Mouse (Mus musculus) heart, adult 18-20 months (tissue): Measurements from ENCODE around the gene Bola2. TPM values are rescaled to one million over a fixed set of nuclear protein-coding genes. Genes with fewer than 3 reads are reported as not detected.
"Not testable (repeated sequence)": the region's sequence is repeated elsewhere in the genome, so short reads cannot be mapped to it uniquely, and the experiment has no call there.

ENCODE experiments used
- DNase-seq, 2 experiments: peaks; one replicate each; pipeline ENCODE4 v3.0.0; 2021 to 2022; ENCODE audit warnings: mixed read lengths in 1 of 2
- long read RNA-seq, 2 experiments: library from polyadenylated mRNA; stranded (forward); transcript quantifications; one replicate each; pipeline ENCODE4 v2.0.0; 2021
- total RNA-seq, 2 experiments: library from RNA; stranded (reverse); gene quantifications; 2 replicates each; pipeline ENCODE4 v1.2.3; 2021

The Bola2 gene
- 10 to 100 TPM; 60.1 to 60.4 TPM for total RNA-seq
- long read RNA-seq, experiment 1, transcript Bola2-203 (3 exons, 1,266 nt), result major isoform, 42 of 44 reads
- long read RNA-seq, experiment 1, partial matches to known transcripts, result 0 of 44 reads
- long read RNA-seq, experiment 1, other reads (novel, unspliced or antisense), result 1 of 44 reads
- long read RNA-seq, experiment 2, transcript Bola2-203 (3 exons, 1,266 nt), result major isoform, 61 of 64 reads
- long read RNA-seq, experiment 2, partial matches to known transcripts, result 0 of 64 reads
- long read RNA-seq, experiment 2, other reads (novel, unspliced or antisense), result 0 of 64 reads

DNA sequence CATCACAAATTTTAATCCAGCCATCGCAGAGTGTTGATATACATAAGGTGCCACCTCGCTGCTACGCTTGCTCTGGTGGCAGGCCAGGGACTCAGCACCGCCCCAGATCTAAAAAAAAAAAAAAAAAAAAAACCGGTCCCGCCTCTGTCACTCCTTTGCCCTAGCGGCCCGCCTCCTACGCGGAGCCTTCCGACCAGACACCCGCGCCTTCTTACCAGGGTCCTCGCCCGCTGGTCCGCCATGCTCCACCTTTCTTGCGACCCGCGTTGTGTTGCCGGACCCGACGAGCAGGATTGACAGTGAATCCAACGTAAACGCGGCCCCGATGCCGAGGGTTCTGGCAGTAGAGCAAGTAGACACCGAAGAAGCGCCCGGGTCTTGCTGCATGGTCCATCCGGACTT is at the start of gene Bola2:
Gene Bola2 (plus strand): TSS at position 192 of the 402 bp plus-strand sequence.
- peak; percentile 84 to 86 for DNase-seq

DNA sequence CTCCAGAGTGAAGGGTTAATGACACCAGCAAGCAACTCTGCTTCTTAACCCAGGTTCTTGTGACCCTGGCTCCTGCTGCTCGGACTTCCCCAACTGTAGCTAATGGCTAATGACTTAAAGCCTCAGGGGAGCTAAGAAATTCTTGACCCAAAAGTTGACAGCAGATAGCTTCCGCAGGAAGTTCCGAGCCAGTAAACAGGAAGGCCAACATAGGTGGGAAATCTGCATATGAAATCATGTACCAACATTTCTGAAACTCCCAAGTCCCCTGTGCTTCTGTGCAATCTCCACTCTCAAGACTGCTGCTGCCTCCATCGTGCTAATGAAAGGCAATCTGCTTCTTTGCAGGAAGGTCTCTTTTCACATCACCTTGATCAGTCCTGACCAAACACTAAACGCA is 49.5 kb upstream of the Bola2 start:
- DNase-seq, result peak; percentile 20 to 65

DNA sequence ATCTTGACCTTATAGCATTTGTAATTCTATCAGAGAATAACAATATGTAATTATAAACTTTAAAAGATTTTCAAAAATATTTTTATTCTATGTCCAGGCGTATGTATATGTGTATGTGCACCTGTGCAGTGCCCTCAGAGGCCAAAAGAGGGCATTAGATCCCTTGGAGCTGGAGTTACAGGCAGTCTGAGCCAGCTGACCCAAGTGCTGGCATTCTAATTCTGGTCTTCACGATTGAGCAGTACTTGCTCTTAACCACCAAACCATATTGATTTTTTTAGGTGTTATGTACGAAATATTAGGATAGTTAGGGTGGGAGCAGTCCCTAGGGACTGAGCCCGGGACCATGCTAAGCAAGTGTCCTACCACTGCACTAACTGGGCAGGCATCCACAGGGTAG is 46.7 kb upstream of the Bola2 start:
- DNase-seq, result no peak

DNA sequence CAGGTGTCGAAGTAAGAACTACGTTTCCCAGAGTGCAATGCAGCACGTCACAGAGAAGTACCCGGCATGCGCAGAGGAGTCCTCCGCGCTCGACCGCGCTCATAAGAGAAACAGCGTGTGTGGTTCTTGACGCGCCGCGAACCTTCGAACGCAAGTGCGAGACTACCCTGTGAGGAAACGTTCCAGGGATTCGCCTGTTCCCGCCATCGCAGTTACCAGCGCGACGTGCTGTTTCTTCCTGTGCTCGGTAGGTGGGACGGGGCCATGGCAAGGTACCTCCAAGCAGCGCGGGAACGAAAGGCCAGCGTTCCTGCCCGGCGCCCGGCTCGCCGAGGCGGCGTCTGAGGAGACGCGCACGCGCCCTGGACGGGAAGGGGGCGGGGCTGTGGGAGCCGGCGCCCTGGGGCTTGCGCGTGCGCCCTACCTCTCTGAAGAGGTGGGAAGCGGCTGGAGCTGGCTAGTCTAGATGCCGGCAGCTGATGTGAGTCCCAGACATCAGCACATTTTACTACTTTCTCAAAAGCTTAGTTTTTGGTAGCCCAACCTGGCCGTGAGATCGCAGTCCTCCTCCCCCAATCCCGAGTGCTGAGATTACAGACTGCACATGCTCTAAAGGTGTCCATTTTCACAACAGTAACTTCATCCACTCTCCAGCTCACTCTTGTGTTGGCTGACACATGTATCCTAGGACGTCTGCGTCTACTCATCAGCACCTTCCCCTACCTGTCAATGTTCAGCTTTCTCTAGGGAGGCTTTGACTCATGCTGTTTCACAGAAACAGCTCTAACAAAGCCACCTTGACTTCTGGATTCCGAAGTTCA is 45.8 kb upstream of the Bola2 start, which contains the start of gene Sgf29:
Gene Sgf29 (plus strand): TSS at position 79 of the 821 bp plus-strand sequence.
- peak; percentile 96 for DNase-seq

DNA sequence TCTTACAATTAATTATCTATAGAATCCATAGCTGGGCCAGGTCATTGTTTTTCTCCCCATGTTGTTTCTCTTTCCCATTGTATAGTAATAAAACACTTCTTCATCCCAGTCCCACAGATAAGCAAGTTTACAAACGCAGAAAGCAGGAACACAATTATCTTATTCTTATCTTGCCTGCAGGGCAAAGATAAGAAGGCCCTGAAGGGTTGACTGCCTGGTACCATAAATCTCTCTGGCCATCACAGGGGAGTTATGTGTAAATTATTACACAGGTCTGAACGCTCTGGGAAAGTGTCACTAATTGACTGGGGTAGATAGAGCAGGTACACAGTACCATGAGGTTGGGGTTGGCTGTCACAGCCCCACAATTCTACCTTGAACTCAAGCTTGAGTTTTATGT is 44.3 kb upstream of the Bola2 start:
- DNase-seq, result no peak

DNA sequence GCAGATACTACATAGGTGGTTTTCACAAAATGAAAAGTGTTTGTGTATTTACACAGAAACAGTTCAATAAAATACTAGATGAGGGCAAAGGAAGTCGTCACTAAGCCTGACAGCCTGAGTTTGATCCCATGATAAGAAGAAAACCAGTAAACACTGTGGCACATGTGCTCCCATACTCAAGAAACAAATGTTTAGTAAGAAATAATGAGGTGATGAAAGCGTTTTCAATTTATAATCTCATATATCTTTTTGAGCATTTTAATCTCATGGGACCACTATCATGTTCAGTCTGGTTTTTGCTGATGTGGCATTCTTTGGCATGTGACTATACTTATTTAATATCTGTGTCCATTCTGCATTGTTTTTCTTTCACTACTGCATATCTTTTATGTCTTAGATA is 41.2 kb upstream of the Bola2 start:
- DNase-seq, result no peak

DNA sequence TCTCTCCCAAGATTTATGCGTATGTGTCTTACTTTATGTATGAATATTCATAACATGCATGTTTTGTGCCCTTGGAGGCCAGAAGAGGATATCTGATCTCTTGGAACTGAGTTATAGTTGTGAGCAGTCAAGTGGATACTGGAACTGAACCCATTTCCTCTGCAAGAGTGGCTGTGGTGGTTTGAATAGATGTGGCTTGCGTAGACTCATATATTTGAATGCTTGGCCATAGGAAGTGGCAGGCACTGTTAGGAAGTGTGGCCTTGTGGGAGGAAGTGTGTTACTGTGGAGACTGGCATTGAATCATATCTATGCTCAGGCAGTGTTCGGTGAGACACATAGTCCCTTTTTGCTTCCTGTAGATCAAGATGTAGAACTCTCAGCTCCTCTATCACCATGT is 39.5 kb upstream of the Bola2 start:
- no peak for DNase-seq

DNA sequence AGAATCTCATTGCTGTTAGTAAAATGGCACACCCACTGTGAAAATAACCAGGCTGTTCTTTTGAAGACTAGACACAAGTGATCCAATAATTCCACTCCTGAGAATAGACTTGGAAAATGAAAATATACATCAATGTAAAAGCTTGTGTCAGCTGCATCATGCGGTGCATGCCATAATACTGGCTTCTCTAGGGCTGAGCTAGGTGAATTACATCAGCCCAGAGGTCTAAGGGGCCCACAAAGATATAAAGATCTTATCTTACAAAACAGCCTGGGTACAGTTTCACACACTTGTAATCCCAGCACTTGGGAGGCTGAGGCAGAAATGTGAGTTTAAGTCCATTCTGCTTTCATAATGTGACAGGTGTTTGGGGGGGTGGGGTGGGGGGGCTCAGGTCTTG is 37.7 kb upstream of the Bola2 start:
- DNase-seq, result no peak

DNA sequence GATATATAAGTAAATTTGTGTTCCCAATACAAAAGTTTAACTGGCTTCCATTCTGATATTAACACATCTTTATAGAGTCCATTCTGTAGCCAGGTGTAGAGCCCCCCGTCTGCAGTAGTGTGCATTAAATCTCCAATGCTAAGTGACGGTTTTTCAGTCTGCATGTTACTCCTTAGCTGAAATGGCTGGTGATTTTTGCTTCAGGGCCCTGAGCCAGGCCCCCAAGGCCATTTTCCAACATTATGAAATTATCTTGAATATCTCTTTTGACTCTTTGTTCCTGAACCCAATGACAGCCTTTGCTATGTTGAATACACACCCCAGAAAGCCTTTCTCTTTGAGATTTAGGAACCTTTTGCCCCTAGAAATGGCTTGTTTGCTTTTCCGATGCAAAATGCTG is 35.4 kb upstream of the Bola2 start:
- DNase-seq, result no peak

DNA sequence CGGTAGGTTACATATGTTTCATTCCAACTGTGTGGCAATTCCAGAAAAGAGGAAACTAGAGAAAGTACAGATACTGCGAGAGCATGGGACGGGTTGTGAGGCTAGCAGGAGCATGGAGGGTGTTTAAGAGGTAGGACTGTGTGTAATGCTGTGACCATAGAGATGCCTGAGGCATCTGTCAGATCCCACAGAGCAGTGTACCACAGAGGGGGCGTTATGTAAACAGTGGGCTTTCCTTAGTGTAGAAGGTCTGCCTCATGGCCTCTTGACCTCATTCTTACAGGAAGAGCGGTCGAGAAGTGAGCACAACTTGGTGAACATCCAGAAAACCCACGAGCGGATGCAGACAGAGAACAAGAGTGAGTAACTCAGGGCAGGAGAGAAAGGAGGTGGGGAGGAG is 31.6 kb upstream of the Bola2 start:
- DNase-seq, result no peak

DNA sequence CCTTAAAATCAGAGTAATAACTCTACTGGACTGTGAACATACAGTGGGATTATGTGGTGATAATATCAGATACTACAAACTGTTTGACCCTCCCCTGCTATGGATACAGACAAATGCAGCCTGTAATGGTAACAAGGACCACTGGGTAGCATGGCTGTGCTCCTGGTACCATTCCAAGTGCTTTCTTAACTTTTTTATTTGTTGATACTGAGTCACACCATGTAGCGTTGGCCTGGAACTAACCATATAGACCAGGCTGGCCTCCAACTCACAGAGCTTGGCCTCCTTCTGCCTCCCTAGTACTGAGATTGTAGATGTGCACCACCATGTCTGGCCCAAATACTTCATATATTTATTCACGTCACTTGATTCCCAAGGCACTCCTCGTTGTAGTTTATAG is 29.9 kb upstream of the Bola2 start:
- peak; percentile 60 to 61 for DNase-seq

DNA sequence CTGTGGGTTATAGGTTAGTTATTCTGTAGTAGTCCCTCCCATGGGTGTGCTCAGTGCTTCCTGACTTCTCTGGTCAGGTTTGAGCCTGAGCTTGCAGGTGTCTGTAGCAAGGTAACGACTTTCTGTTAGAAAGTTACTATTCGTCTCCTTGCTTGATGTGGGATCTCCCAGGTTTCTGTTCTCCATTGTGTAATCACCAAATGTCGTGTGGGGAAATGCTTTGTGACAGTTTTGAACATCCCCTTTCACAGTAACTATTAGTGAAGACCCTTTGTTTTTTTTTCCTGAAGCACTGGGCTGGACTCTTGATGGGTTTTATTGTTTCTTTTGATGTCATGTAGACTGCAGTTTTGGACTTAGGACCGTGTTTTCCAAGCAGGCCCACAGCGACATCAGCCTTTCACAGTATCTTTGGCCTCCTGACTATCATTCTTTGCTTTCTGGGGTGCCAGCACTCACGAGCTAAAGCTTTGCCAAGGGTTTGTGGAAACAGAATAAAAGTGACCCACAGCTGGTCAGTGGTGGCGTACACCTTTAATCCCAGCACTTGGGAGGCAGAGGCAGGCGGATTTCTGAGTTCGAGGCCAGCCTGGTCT is 27.6 kb upstream of the Bola2 start:
- no peak for DNase-seq

DNA sequence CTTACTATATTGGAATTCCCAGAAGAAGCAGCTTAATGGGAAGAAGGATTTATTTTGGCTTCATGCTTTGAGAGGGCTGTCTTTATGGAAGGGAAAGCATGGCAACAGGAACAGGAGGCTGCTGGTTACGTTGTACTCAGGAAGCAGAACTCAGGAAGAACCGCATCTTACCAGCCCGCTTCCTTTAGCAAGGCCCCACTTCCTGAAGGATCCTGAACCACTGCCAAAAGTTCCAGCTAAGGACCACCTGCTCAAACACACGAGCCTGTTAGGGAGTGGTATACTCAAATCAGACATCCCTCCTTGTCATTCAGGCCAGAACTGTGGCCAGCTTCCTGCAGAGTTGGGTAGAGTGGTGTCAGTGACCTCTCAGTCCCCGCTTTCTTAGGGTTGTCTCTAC is 26.7 kb upstream of the Bola2 start:
- DNase-seq, result no peak

DNA sequence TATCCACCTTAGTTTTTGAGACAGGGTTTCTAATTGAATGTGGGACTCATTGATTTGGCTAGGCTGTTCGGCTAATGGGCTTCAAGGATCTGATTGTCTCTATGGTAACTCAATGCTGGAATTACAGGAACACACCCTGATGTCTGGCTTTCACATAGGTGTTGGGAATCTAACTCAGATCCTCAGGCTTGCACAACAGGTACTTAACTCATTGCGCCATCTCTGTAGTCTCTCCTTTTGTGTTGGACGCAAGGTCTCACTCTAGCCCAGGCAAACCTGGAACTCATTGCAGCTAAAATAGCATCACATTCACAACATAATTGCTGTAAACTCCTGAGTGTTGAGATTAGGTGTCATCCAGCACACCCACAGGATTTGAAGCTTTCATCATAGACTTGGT is 25.0 kb upstream of the Bola2 start:
- DNase-seq, result no peak

DNA sequence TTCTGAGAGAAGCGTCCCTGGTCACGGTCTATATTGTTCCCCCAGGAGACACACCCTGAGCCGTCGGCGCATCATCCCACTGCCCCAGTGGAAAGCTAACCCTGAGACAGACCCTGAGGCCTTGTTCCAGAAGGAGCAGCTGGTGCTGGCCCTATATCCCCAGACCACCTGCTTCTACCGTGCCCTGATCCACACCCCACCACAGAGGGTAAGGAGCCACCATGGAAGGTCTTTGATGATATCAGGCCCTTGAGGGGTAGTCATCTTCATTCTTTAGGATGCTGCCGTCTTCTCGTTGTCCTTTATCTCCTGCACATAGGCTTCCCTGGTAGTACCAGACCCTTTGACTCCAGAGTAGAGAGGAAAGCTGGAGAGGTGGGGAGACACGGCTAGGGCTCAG is 23.1 kb upstream of the Bola2 start:
- DNase-seq, result no peak

DNA sequence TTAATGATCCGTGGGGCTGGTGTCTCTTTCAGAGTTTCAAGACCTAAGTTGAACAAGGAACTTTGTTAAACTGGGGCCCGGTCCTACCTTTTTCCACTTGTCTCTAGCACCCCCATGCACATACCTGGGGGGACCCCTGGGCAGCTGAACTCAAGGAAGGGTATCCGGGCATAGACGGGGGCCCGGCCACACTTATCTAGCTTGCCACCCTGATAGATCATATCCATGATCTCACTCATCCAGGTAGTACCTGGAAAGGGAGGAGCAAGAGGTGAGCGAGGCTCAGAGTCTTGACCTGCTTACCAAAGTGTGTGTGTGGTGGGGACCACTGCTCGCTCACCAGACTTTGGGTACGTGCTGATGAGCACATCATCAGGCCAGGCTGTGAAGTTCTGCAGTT is 20.1 kb upstream of the Bola2 start:
- no peak for DNase-seq

DNA sequence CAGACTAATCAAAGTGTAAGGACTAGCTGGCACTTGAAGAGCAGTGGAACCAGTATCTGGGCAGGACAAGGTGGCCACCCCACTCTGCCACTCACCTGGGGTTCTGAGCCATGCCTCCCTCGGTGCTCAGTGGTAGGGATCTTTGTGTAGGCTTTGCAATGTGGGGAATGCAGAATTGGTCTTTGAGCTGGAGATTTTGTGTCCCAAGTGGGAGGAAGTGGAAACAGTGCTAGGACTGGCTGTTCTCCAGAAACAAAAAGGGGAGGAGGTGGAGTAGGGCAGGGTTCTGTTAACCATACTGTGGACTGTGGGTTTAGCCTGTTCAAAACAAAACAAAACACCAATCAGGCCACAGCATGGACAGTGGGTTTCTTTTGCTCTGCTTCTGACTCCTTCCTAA is 19.0 kb upstream of the Bola2 start, which contains the start of gene Sult1a1:
Gene Sult1a1 (minus strand): TSS at position 226 of the 400 bp plus-strand sequence.
- DNase-seq, result peak; percentile 89 to 94

DNA sequence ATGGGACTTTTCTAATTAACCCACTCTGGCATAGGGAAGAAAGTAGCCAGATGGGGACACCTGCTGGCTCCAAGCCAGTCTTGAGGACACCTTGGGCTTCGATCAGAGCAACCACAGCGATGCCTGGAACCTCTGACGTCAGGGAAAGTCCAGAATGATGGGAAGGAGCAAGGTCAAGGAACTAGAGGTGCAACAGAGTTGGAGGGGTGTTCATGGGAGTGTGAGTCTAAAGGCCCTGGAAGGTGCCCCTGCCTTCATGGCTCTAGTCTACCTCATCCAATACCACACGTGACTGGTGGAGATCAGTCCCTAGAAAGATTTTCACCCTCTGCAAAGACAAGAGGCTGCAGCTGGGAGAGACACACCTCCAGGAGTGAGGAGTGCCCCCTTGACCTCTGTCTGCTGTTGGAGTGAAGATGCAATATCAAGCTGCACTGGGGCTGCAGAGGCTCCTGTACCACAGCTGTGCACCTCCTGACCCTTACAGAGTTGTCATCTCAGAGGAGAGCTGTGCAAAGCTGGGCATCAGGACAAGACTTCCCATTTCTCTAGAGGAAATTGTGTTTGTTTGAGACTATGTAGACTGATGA is 18.5 kb upstream of the Bola2 start:
- DNase-seq, result no peak

DNA sequence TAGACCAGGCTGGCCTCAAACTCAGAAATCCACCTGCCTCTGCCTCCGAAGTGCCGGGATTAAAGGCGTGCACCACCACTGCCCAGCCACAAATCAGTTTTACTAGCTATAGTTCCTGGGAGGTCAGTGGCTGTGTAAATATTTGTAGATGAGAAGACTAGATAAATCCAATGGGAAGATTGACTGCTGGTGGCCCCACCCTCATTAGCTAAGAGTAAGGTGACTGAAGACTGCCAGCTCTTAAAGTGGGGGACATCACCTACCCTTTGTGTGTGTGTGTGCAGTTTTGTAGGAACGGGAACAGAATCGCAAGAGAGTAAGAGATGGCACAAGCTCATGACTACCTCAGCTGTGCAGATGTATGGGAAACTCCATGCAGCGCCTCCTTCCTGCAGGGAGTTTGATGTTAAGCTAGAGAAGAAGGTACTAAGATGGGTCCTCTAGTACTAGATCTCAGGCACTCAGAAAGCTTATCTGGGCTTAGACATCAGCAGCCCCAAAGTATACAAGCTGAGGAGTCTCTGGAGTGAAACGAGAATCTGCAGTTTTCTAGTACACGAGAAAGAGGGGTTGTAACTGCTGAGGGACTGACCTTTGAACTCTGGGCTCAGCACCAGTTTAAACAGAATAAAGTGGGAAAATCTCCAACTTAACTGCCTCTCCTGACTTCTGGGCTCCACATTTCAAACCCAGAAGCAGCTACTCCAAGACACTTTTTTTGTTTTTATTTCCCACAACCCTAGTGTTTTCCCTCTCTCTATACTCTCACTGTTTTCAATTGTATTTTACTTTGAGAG is 16.5 kb upstream of the Bola2 start:
- no peak for DNase-seq

DNA sequence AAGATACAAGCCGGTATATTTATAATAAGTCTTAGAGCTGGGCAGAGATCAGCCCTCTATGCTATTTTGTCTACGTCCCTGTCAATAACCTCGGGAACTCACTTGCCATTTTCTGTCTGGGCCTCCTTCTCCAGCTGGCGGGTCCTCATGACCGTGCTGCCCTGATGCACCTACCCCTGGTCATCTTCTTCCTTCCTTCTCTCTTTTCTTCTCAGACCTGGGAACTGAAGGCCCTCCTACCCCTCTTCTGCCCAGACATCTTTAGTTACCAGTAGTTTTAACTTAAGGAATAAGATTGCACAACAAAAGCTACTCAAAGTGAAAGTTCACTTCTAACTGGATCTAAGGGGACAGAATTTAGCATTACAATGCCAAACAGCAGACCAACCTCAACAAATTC is 15.5 kb upstream of the Bola2 start:
- no peak for DNase-seq

DNA sequence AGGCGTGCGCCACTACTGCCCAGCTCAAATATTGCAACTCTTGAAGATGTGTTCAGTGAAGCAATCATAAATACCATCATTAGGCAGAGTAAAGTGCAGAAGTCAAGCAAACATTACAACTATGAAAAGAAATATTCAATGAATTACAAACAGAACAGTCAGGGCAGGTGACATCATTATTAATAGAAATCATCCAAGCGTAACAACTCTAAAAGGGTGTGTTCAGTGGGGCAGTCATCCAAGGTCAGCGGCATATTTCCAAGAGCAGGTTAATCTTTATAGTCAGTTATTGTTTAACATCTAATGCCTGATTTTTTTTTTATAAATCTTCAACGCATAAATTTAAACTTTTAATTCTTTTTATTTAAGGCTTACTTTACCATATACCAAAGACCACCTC is 14.0 kb upstream of the Bola2 start:
- no peak for DNase-seq

DNA sequence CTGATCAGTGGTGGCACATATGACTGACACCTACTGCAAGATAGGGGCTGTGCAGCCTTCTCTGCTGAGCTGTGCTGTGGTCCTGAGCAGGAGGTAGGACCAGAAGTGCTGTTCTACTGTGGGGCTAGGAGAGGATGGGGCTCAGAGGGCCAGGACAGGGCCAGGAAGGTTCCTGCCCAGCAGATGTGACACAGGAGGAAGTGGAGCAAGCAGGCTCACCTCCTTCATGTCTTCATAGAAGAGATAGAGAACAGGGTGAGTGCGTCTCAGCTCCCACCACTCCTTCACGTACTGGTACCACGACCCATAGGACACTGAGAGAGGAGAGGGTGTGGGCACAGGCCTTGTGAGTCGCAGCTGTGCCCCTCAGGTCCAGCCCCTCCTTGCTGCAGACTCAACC is 7.0 kb upstream of the Bola2 start:
- not testable (repeated sequence) for DNase-seq
